Mouse (Mus musculus) liver, embryonic 14.5 days (tissue): ENCODE results near the gene Slc6a2.

Experiments
- CTCF ChIP-seq: IDR thresholded peaks from 2 replicates; pipeline ENCODE4 v1.5.1; 2016; ENCODE audit warnings: antibody characterized with exemption, low read depth, control low read depth
- EP300 ChIP-seq: IDR thresholded peaks from 2 replicates; pipeline ENCODE4 v1.6.1; 2016; ENCODE audit warnings: antibody characterized with exemption, low read depth

- TF ChIP-seq EP300 (no peak), CTCF (no peak)
Measured at GRCm38 (mm10) chr8:93038831-93039230, 79.0 kb downstream of the Slc6a2 start.
